Mouse (Mus musculus): ENCODE results near the gene Lims1. TPM values are rescaled to one million over a fixed set of nuclear protein-coding genes. Genes with fewer than 3 reads are reported as not detected.

The Lims1 gene
- polyA plus RNA-seq (2012; rRNA removed) = 22.5 and 24.4 TPM in 2 replicates

GRCm38 (mm10) chr10:58323028-58323991 is at the start of gene Lims1:
TSS of gene Lims1 (plus strand) at chr10:58323466.

GRCm38 (mm10) chr10:58446384-58447279 is 123.4 kb downstream of the Lims1 start, which contains the start of gene Ranbp2:
TSS of gene Ranbp2 (plus strand) at chr10:58446920.

Other genes starting within 250 kb of the Lims1 start
- gene AW822073, start 98.5 kb upstream of the Lims1 start, polyA plus RNA-seq (2012; rRNA removed) = not detected in 2 replicates
- gene Duxf3, start 90.8 kb upstream of the Lims1 start, polyA plus RNA-seq (2012; rRNA removed) = not detected in 2 replicates
- not detected in 2 replicates for gene Gm4981, start 86.8 kb upstream of the Lims1 start, polyA plus RNA-seq (2012; rRNA removed)
- gene Gcc2, start 68.0 kb upstream of the Lims1 start, polyA plus RNA-seq (2012; rRNA removed) = 9.4 and 9.7 TPM in 2 replicates
- gene Ranbp2, start 123.5 kb downstream of the Lims1 start, polyA plus RNA-seq (2012; rRNA removed) = 12.1 and 14.7 TPM in 2 replicates
- gene Ccdc138, start 174.5 kb downstream of the Lims1 start, polyA plus RNA-seq (2012; rRNA removed) = 1.4 and 1.5 TPM in 2 replicates

All from liver, embryonic 14 days (tissue).